Mouse (Mus musculus) heart, postnatal 0 days (tissue): Measurements from ENCODE around the gene Kcnn4. TPM values are rescaled to one million over a fixed set of nuclear protein-coding genes. Genes with fewer than 3 reads are reported as not detected.

ENCODE experiments used
- ATAC-seq: fragments of 200-750 bp; cut with Nextera tagmentation; 2 replicates; pipeline ENCODE4 v1.8.0; 2017; ENCODE audit warnings: low read depth, moderate number of reproducible peaks, moderate library complexity; ENCODE audit not compliant: insufficient read depth
- DNase-seq: peaks from one replicate; pipeline ENCODE4 v3.0.0-alpha.2; 2016; ENCODE audit warnings: low spot score
- H3K27ac ChIP-seq: fragments of 300-500 bp; sonication (generic); 2 replicates; pipeline ENCODE4 v1.5.1; 2014; ENCODE audit warnings: low read depth, mild to moderate bottlenecking
- H3K27me3 ChIP-seq: fragments of 300-500 bp; sonication (generic); 2 replicates; pipeline ENCODE4 v1.6.1; 2014; ENCODE audit warnings: low read length, mixed read lengths; ENCODE audit not compliant: control insufficient read depth, insufficient read depth
- H3K36me3 ChIP-seq: fragments of 300-500 bp; sonication (generic); replicated peaks from 2 replicates; pipeline ENCODE4 v1.6.1; 2014; ENCODE audit warnings: low read length, mixed read lengths; ENCODE audit not compliant: control insufficient read depth, insufficient read depth
- H3K4me1 ChIP-seq: fragments of 300-500 bp; sonication (generic); 2 replicates; pipeline ENCODE4 v1.6.1; 2014; ENCODE audit warnings: antibody characterized with exemption; ENCODE audit not compliant: control insufficient read depth, insufficient read depth
- H3K4me2 ChIP-seq: fragments of 300-500 bp; sonication (generic); 2 replicates; pipeline ENCODE4 v1.6.1; 2014; ENCODE audit warnings: low read depth, mild to moderate bottlenecking, low read length, moderate library complexity
- H3K4me3 ChIP-seq: fragments of 300-500 bp; sonication (generic); 2 replicates; pipeline ENCODE4 v1.5.1; 2014; ENCODE audit warnings: low read depth, low read length
- H3K9ac ChIP-seq: fragments of 300-500 bp; sonication (generic); replicated peaks from 2 replicates; pipeline ENCODE4 v1.6.1; 2014; ENCODE audit warnings: low read depth, low read length, mixed read lengths
- H3K9me3 ChIP-seq: fragments of 300-500 bp; sonication (generic); replicated peaks from 2 replicates; pipeline ENCODE4 v1.6.1; 2016; ENCODE audit warnings: low read length; ENCODE audit not compliant: control insufficient read depth
- CTCF ChIP-seq: IDR thresholded peaks from 2 replicates; pipeline ENCODE4 v1.5.1; 2016; ENCODE audit warnings: antibody characterized with exemption, control low read depth, low read depth
- EP300 ChIP-seq: IDR thresholded peaks from 2 replicates; pipeline ENCODE4 v1.6.1; 2016; ENCODE audit warnings: antibody characterized with exemption, low read depth
- WGBS: fragments of 180-500 bp; shearing (Covaris S2); extraction: QIAGEN DNeasy Blood & Tissue Kit; methylation state at CpG from one replicate; pipeline ENCODE4 v1.1.7; 2014; 5-methylcytosine and 5-hydroxymethylcytosine counted together
- polyA plus RNA-seq: library from polyadenylated mRNA; unstranded; fragments of >200 nt; fragmentation: Nextera tagmentation; extraction: Ambion mirVana; gene quantifications from 2 replicates; pipeline ENCODE4 v1.2.1, GENCODE M21; 2015
- total RNA-seq: library from RNA; depleted of rRNA; stranded (reverse); fragments of >200 nt; gene quantifications from 2 replicates; pipeline ENCODE4 v1.2.3, GENCODE M21; 2014; ENCODE audit warnings: low replicate concordance

The Kcnn4 gene
- total and polyA plus RNA-seq, 2 experiments from 2014 or later: 0.69 to 0.98 TPM

DNA sequence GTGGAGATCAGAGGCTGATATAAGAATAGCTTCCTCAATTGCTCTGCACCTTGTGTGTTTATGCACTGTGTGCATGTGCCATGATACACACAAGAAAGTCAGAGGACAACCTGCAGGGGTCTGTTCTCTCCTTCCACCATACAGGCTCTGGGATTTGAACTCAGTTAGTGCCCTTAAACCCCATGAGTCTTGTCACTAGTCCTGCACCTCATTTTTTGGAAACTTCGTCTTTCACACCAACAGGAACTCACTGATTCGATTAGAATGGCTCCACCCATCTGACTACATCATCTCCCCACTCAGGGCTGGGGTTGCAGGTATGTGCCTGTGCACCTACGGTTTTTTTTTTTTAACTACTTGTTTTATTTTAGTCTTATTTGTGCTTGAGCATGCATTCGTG lies 1.8 kb upstream of the Kcnn4 start:
- H3K9ac ChIP-seq: no peak overlapping the region
- no peak for TF ChIP-seq CTCF
- TF ChIP-seq EP300: no peak
- WGBS: 55% methylated on average over 4 of the region's 4 CpGs
- no peaks in the 10 kb centered on the region for H3K9me3 ChIP-seq
- ATAC-seq (no peak), DNase-seq (no peak)
- no peak overlapping the region for H3K4me3 ChIP-seq
- H3K27ac ChIP-seq: no peak overlapping the region
- no peak overlapping the region for H3K4me2 ChIP-seq
- peaks cover under 1% of the 10 kb centered on the region; the same call in 1 of the 2 replicates for H3K4me1 ChIP-seq
- H3K36me3 ChIP-seq: no peaks in the 10 kb centered on the region
- no peaks in the 10 kb centered on the region for H3K27me3 ChIP-seq

DNA sequence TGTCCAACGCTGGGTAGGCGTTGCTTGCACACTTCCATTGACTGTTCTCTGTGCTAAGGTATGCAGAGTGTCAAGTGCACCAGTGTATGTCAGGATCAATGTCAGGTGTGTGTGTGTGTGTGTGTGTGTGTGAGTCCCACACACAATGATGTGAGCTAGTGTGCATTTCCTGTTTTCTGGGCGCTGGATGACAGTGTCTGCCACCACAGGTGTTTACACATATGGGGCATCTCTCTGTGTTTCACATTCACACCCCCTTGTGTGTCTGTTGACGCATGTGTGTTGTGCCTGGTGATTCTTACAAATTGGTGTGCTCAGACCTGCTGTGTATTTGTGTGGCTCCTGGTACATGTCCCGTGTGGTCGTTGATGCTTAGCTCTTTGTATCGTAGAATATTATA lies 1.1 kb upstream of the Kcnn4 start:
- Histone ChIP-seq H3K36me3 (no peaks in the 10 kb centered on the region), H3K4me1 (peaks cover 4% of the 10 kb centered on the region; the same call in 1 of the 2 replicates), H3K4me2 (no peak overlapping the region), H3K9me3 (no peaks in the 10 kb centered on the region), H3K27ac (no peak overlapping the region), H3K4me3 (no peak overlapping the region), H3K27me3 (no peaks in the 10 kb centered on the region), H3K9ac (no peak overlapping the region)
- WGBS: 80% methylated on average over 7 of the region's 7 CpGs
- no peak for TF ChIP-seq EP300
- no peak for TF ChIP-seq CTCF
- ATAC-seq: no peak
- DNase-seq: no peak

DNA sequence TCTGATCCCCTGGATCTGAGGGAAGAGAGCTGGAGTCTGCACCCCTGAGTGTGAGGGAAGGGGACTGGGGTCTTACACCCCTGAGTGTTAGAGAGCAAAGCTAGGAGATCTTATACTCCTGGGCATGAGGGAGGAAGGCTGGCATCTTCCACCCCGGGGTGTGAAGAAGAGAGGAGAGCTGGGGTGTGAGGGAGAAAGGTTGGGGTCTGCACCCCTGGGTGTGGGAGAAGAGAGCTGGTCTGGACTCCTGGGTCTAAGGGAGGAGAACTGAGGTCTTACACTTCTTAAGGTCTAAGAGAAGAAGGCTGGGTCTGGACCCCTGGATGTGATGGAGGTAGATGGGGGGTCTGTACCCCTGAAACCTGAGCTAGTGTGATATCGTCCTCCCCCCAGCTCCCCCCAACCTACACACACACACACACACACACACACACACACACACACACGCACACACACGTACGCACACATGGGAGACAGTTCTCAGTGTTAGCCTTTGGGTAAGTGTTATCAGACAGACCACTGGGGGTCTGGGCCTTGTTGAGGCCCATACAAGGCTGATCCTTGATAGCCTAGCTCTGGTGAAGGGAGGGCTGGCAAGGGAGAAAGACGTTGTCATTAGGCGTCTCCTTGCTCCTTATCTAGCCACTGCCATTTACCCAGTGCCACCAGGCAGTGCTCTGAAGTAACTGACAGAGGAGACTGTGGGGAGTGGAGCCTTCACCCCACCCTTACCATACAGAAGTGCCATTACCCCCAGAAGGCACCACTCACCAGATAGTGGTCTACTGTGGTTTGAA lies 1.1 kb downstream of the Kcnn4 start:
- H3K27ac ChIP-seq: no peak overlapping the region; the same call in 1 of the 2 replicates
- TF ChIP-seq EP300: no peak
- TF ChIP-seq CTCF: no peak
- DNase-seq (no peak), ATAC-seq (no peak)
- no peaks in the 10 kb centered on the region for H3K27me3 ChIP-seq
- peak overlapping the region; percentile 26; the same call in 1 of the 2 replicates for H3K4me3 ChIP-seq
- no peaks in the 10 kb centered on the region for H3K9me3 ChIP-seq
- H3K9ac ChIP-seq: no peak overlapping the region
- peak overlapping the region; percentile 30; the same call in 1 of the 2 replicates for H3K4me2 ChIP-seq
- H3K36me3 ChIP-seq: no peaks in the 10 kb centered on the region
- 56% methylated on average over 7 of the region's 7 CpGs for WGBS
- H3K4me1 ChIP-seq: peaks cover 4% of the 10 kb centered on the region; the same call in 1 of the 2 replicates

DNA sequence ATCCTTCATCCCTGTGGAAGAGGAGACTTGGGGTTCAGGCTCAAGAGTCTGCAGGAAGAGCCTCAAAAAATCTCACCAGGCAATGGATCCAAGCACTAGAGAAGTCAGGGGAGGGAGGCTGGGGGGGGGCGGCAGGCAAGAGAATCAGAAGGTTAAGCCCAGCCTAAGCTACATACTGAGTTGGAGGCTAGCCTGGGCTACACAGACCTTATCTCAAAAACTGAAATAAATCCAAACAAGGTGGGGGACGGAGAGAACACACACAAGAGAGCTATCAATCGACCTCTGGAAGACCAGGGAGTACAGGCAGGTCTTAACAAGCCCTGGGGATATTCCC lies 1.7 kb downstream of the Kcnn4 start:
- DNase-seq (no peak), ATAC-seq (no peak)
- H3K27me3 ChIP-seq: no peaks in the 10 kb centered on the region
- no peaks in the 10 kb centered on the region for H3K36me3 ChIP-seq
- peak overlapping the region; percentile 9; the same call in 1 of the 2 replicates for H3K4me3 ChIP-seq
- no peaks in the 10 kb centered on the region for H3K9me3 ChIP-seq
- TF ChIP-seq EP300 (no peak), CTCF (no peak)
- H3K4me2 ChIP-seq: no peak overlapping the region; the same call in 1 of the 2 replicates
- H3K27ac ChIP-seq: no peak overlapping the region
- H3K4me1 ChIP-seq: peaks cover 4% of the 10 kb centered on the region; the same call in 1 of the 2 replicates
- WGBS: 48% methylated on average over 3 of the region's 3 CpGs
- no peak overlapping the region for H3K9ac ChIP-seq

DNA sequence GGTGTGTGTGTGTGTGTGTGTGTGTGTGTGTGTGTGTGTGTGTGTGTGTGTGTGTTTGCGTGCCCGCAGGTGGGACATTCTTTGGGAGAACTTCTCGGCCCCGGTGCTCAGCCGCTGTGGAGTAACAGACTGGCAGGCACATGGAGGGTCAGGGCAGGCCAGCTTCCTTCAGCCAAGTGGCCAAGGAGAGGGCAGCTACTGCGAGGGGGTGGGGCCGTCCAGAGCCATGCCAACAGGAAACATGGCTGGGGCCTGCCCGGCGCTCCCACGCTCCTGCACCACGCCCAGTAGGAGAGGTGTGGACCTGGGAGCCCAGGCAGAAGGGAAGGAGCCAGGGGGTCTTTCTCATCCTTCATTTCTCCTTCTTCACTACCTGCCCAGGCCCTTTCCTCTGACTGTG lies 2.2 kb downstream of the Kcnn4 start:
- peak overlapping the region; percentile 8; the same call in 1 of the 2 replicates for H3K4me3 ChIP-seq
- DNase-seq: no peak
- peaks cover 8% of the 10 kb centered on the region; the same call in 1 of the 2 replicates for H3K4me1 ChIP-seq
- H3K27me3 ChIP-seq: 0 out of 2 replicates have a peak, but pooled peaks cover 1% of the 10 kb centered on the region
- H3K9ac ChIP-seq: no peak overlapping the region
- no peaks in the 10 kb centered on the region for H3K36me3 ChIP-seq
- H3K27ac ChIP-seq: no peak overlapping the region
- ATAC-seq: no peak
- 77% methylated on average over 8 of the region's 11 CpGs for WGBS
- no peaks in the 10 kb centered on the region for H3K9me3 ChIP-seq
- peak overlapping the region; percentile 23; the same call in 1 of the 2 replicates for H3K4me2 ChIP-seq
- TF ChIP-seq CTCF (no peak), EP300 (no peak)
